In the genomic region with DNA sequence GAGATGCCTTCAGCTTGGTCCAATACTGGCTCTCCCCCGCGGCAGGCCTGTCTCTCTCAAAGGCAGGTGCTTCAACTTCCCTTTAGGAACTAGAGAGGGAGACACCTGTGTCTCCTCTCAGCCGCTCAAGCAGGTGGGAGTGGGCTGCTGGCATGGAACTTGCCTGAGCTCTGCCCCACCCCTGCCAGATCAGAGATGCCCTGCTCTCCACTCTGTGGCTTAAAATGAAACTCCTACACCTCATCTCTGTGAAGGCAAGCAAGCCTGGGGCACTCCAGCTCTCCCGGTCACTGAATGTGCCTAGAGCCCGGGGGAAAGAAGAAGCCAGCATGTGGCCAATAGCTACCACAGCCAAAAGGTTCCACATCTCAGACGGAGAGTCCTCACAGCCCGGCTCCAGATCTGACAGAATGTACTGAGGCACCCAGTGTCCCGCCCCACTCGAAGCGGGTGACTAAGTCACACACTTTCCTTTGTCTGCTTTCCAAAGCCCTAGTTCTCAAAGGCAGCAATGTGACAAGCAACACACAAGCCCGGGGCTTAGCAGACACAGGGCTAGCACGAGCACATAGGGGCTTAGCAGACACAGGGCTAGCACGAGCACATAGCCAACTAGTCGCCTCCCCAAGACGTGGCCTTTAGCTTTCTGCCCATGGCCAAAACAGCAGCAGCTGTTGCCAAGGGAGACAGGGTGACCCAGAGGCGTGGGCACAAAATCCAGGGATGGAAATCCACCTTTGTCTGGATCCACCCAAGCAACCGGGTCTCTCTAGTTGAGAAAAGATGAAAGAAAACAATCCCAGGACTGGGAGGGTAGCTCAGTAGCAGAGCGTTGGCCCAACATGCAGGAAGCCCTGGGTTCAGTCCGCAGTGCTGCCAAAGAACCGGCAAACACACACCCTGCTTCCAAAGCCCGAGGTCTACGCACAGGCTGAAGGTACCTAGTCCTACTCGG, we compare ENCODE assay signal across 8 mouse cellular contexts. TPM values are rescaled to one million over a fixed set of nuclear protein-coding genes. Genes with fewer than 3 reads are reported as not detected.
A peak's percentile ranks its signal among the peaks of the same experiment; 100 is the strongest.
DNase-seq lines count a peak whose midpoint lies in the region; ATAC-seq and TF ChIP-seq lines count a peak whose summit lies in the region.

No protein-coding gene starts in this region.

- no peak for TF ChIP-seq CTCF in ES-Bruce4 (IDR thresholded peaks at IDR 0.05; ENCODE audit: low read depth, low read length)
- TF ChIP-seq CTCF in embryonic fibroblast, embryonic 13.5 days (IDR thresholded peaks at IDR 0.05; ENCODE audit: borderline replicate concordance, insufficient read depth, low read length): no peak
- TF ChIP-seq CTCF in stomach, postnatal 0 days (IDR thresholded peaks at IDR 0.05; ENCODE audit: low read depth): no peak

- H3K9ac ChIP-seq in ES-Bruce4 (ENCODE audit: low read depth, poor library complexity, severe bottlenecking): no peak overlapping the region
- peak overlapping the region; percentile 33 for H3K9ac ChIP-seq in hindbrain, embryonic 16.5 days (ENCODE audit: low read depth, low read length)
- H3K9ac ChIP-seq in stomach, postnatal 0 days (ENCODE audit: low read length): peak overlapping the region; percentile 24

- TF ChIP-seq EP300 in ES-Bruce4 (IDR thresholded peaks at IDR 0.05; ENCODE audit: insufficient read depth, low read depth, low read length): no peak
- no peak for TF ChIP-seq EP300 in stomach, postnatal 0 days (optimal IDR thresholded peaks at IDR 0.05)

- peaks cover 5% of the 10 kb centered on the region for H3K4me1 ChIP-seq in ES-Bruce4 (ENCODE audit: control insufficient read depth, insufficient read depth, low read length)
- H3K4me1 ChIP-seq in embryonic fibroblast, embryonic 13.5 days (ENCODE audit: control insufficient read depth, insufficient read depth, low read length): peaks cover 13% of the 10 kb centered on the region; the same call in 1 of the 2 replicates
- H3K4me1 ChIP-seq in hindbrain, embryonic 16.5 days (ENCODE audit: control insufficient read depth, insufficient read depth, low read depth, low read length): peaks cover 44% of the 10 kb centered on the region
- peaks cover 19% of the 10 kb centered on the region for H3K4me1 ChIP-seq in stomach, postnatal 0 days (replicated peaks; ENCODE audit: control insufficient read depth, insufficient read depth)

- WGBS in hindbrain, embryonic 16.5 days: 26% methylated on average over 23 of the region's 23 CpGs
- WGBS in stomach, postnatal 0 days: 39% methylated on average over 23 of the region's 23 CpGs

- no peaks in the 10 kb centered on the region for H3K9me3 ChIP-seq in ES-Bruce4 (replicated peaks; ENCODE audit: control insufficient read depth, insufficient read depth, low read length, poor library complexity, severe bottlenecking)
- no peaks in the 10 kb centered on the region for H3K9me3 ChIP-seq in hindbrain, embryonic 16.5 days (ENCODE audit: control insufficient read depth, low read length)
- no peaks in the 10 kb centered on the region for H3K9me3 ChIP-seq in stomach, postnatal 0 days (ENCODE audit: control insufficient read depth, low read length)

- H3K27me3 ChIP-seq in ES-Bruce4 (ENCODE audit: control insufficient read depth, insufficient read depth, low read length, poor library complexity, severe bottlenecking): no peaks in the 10 kb centered on the region
- H3K27me3 ChIP-seq in hindbrain, embryonic 16.5 days (replicated peaks; ENCODE audit: control insufficient read depth, insufficient read depth, low read length): no peaks in the 10 kb centered on the region; the same call in 1 of the 2 replicates
- H3K27me3 ChIP-seq in stomach, postnatal 0 days (ENCODE audit: control insufficient read depth, insufficient read depth, low read length): no peaks in the 10 kb centered on the region

- H3K27ac ChIP-seq in ES-Bruce4 (ENCODE audit: insufficient read depth, low read length): no peak overlapping the region
- peak overlapping the region; percentile 43 for H3K27ac ChIP-seq in embryonic fibroblast, embryonic 13.5 days (ENCODE audit: insufficient read depth, low read length)
- no peak overlapping the region for H3K27ac ChIP-seq in hindbrain, embryonic 16.5 days (ENCODE audit: low read depth, low read length)
- peak overlapping the region; percentile 24 for H3K27ac ChIP-seq in stomach, postnatal 0 days (replicated peaks)

- TF ChIP-seq POLR2A in ES-Bruce4 (IDR thresholded peaks at IDR 0.05; ENCODE audit: insufficient read depth, low read length): no peak
- TF ChIP-seq POLR2A in embryonic fibroblast, embryonic 13.5 days (IDR thresholded peaks at IDR 0.05; ENCODE audit: low read depth, low read length): peak; percentile 32; the same call in 1 of the 2 replicates

- peak; percentile 73 to 74 for DNase-seq in heart, adult 18-20 months
- no peak for DNase-seq in heart, postnatal 25 days (ENCODE audit: low spot score)
- peak; percentile 61 for DNase-seq in lung, postnatal 14 days
- DNase-seq in stomach, postnatal 0 days (ENCODE audit: low spot score): peak; percentile 54
- no peak for DNase-seq in cerebellum, postnatal 14 days

- no peak for ATAC-seq in hindbrain, embryonic 16.5 days
- no peak for ATAC-seq in stomach, postnatal 0 days (ENCODE audit: low FRiP score, low TSS enrichment)

- peak overlapping the region; percentile 99 for H3K4me2 ChIP-seq in hindbrain, embryonic 16.5 days (ENCODE audit: low read length)
- peak overlapping the region; percentile 90 for H3K4me2 ChIP-seq in stomach, postnatal 0 days (replicated peaks; ENCODE audit: low read depth)

- H3K36me3 ChIP-seq in ES-Bruce4 (ENCODE audit: control insufficient read depth, insufficient read depth, low read length, poor library complexity, severe bottlenecking): no peaks in the 10 kb centered on the region
- H3K36me3 ChIP-seq in hindbrain, embryonic 16.5 days (ENCODE audit: control insufficient read depth, insufficient read depth, low read length): no peaks in the 10 kb centered on the region
- no peaks in the 10 kb centered on the region for H3K36me3 ChIP-seq in stomach, postnatal 0 days (ENCODE audit: control insufficient read depth, insufficient read depth, low read length)

- intact Hi-C loops in heart, postnatal 25 days (cut with DNase I): loop anchor here (2.0 to 5.0 kb wide), 3 partner anchors 38 to 103 kb away; no protein-coding TSS in a partner anchor

- H3K4me3 ChIP-seq in ES-Bruce4 (ENCODE audit: low read depth, low read length): 0 out of 2 replicates have a peak overlapping the region, but pooled peaks have one; percentile 3
- peak overlapping the region; percentile 86 for H3K4me3 ChIP-seq in embryonic fibroblast, embryonic 13.5 days (ENCODE audit: insufficient read depth, low read length)
- peak overlapping the region; percentile 60 for H3K4me3 ChIP-seq in hindbrain, embryonic 16.5 days (ENCODE audit: low read length)
- peak overlapping the region; percentile 83 for H3K4me3 ChIP-seq in stomach, postnatal 0 days (ENCODE audit: low read depth, low read length)

RNA-seq across cellular contexts. Expression of a gene that starts 3.0 kb away (rescaled TPM):
- total RNA-seq in heart, adult 18-20 months (2021): 10 to 100 TPM in 1 of 2 experiments, 1 to 10 TPM in 1; 9.1 to 10.3 TPM
- total RNA-seq in heart, postnatal 25 days (2021): 10 to 100 TPM; 14.0 to 14.5 TPM
- 25.2 and 25.7 TPM in 2 replicates for polyA plus RNA-seq in ES-Bruce4 (2011; ENCODE audit: insufficient read depth, insufficient read length, low read depth, missing spikeins)
- polyA plus RNA-seq in embryonic fibroblast, embryonic 13.5 days (2011; ENCODE audit: insufficient read length, low read depth, missing spikeins): 49.5 and 52.4 TPM in 2 replicates
- polyA plus RNA-seq in hindbrain, embryonic 16.5 days (2015; fragmentation: Nextera tagmentation; extraction: Ambion mirVana): 7.7 and 9.3 TPM in 2 replicates
- 5.3 and 6.4 TPM in 2 replicates for polyA plus RNA-seq in stomach, postnatal 0 days (2015; fragmentation: Nextera tagmentation; extraction: Ambion mirVana)

Comparison
In these comparisons a context has a peak if more than half of its experiments do, and no peak if none do; other contexts are left out.
1. DNase-seq: peak in heart, adult 18-20 months (2 of 2), lung, postnatal 14 days (single experiment) and stomach, postnatal 0 days (single experiment); none in heart, postnatal 25 days (single experiment) and cerebellum, postnatal 14 days (0 of 2).
2. H3K27ac ChIP-seq: peak in embryonic fibroblast, embryonic 13.5 days (single experiment) and stomach, postnatal 0 days (single experiment); none in ES-Bruce4 (single experiment) and hindbrain, embryonic 16.5 days (single experiment).
3. H3K4me3 ChIP-seq: peak in every context shown above with its lines; median percentile 86 in embryonic fibroblast, embryonic 13.5 days; 83 in stomach, postnatal 0 days; 60 in hindbrain, embryonic 16.5 days; 3 in ES-Bruce4.